Mouse (Mus musculus): ENCODE measurements around the gene Tmem151a.

- TF ChIP-seq GATA1 (IDR thresholded peaks at IDR 0.05; ENCODE audit: borderline replicate concordance, low read length) (no peak), FLI1 (IDR thresholded peaks at IDR 0.05; ENCODE audit: low read length) (no peak)
Observed at GRCm38 (mm10) chr19:5067867-5068569, 17.3 kb downstream of the Tmem151a start, which contains the start of gene Cd248.
